Mouse (Mus musculus) megakaryocyte, embryonic 14.5 days (primary cell): Measurements from ENCODE around the gene Mterf1a.

Experiments used
- FLI1 ChIP-seq: IDR thresholded peaks from 2 replicates; pipeline ENCODE4 v1.6.1; 2012; ENCODE audit warnings: low read length, inconsistent platforms, mixed read lengths
- GATA1 ChIP-seq: IDR thresholded peaks from 3 replicates; pipeline ENCODE4 v1.6.1; 2012; ENCODE audit warnings: mixed read lengths, low read length, inconsistent platforms, borderline replicate concordance

DNA sequence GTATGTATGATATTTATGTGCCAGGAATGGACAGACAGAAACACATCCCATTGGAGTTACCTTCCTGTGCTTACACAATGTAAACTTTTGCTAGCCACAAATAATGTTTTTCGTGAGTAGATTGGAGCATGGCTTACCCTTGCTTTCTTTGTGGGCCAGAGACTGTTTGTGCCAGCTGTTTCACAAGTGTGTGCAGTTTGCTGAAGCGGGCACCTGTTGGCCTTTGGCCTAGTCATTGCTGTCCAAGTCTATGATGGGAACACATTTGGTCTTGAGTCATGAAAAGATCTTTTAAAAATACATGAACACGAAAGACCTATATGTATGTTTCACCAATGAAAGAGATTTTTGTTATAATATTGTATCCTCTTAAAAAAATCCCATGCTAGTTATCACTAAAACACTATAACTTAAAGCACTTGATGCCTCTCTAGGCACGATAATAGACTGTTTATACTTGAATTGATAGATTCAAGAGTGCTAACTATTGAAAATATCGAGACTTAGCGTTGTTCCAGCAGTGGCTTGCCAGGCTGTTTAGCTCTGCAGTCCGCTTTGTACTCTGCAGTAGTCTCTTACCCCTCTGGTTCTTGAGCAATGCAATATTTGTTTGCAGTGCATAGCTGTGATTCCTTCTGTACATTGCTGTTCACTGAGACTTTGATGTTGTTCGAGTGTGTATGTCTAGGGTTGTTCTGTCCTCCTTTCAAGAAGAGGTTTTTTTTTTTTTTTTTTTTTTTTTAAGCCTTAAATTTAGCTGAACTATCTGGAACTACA is 42.2 kb upstream of the Mterf1a start:
- TF ChIP-seq FLI1, result no peak
- no peak for TF ChIP-seq GATA1
